Mouse (Mus musculus) mature B cell (primary cell): ENCODE results near the gene Gm3033.
"Not testable (repeated sequence)": the region's sequence is repeated elsewhere in the genome, so short reads cannot be mapped to it uniquely, and the experiment has no call there.

Source experiments
- in situ Hi-C: fragments of 300-500 bp; cut with MboI; formaldehyde crosslinking; loops from 2 replicates; pipeline ENCODE4 v1.14.3; 2019

Gm3033 gene

DNA sequence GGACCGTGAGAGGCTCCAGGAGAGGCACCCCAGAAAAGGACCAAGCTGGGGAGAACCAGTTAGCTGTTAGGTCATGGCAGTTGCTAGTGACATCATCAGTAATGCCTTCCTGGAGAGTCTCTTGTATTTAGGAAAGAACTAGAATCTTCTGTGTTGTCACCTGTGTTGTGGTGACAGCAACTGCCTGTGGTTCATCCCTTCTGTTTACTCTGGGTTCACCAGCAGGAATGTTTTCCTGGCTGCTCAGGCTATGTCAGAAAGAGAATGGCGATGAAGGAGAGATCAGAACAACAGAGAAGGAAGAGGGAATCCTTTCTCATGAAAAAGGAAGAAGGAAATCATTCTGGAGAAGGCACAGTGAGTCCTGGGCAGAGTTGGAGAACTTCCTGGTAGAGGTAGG is at the start of gene Gm3033:
Gm3033 (plus strand) TSS at position 301 of the 400 bp plus-strand sequence.
- in situ Hi-C loops, result not testable (repeated sequence)

DNA sequence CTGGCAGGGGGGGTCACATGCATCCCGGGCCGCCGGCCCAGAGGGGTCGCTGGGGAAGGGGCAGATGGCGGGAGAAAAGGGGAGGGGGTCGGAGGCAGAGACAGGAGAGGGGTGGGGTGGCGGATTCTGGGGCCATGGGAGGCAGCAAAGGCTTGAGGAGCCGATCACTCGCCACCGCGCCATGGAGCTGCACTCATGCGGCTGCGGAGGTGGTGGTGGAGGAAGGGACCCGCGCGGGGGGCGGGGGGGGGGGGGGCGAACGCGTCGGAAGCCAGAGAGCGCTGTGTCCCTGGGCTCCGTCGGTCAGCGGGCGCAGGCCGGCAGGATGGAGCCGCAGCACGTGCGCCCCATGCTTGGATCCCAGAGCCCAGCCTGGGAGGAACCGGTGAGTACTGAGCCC is 36.3 kb upstream of the Gm3033 start, which contains the start of gene Gm3002:
Gm3002 (plus strand) TSS at position 301 of the 400 bp plus-strand sequence.
- in situ Hi-C loops, result not testable (repeated sequence)

DNA sequence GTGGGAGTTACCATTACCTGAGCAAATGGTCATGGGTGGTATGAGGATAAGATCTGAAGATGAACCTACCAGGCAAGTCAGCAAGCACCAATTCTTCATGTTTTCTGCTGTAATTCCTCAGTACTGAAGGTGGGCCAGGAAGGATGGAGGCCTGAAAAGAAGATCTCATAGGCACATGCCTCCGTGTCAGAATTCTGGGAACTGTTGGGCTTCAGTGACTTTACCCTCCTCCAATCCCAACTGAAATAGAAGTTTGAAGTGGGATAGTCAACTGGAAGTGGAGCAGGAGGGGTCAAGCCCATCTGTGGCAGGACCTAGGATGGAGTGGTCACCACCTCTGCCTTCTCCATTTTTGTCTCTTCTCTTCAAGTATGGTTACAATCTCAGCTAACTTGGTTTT is 37.8 kb downstream of the Gm3033 start, which contains the start of gene Gm2916:
Gm2916 (plus strand) TSS at position 301 of the 400 bp plus-strand sequence.
- in situ Hi-C loops, result not testable (repeated sequence)
